Mouse (Mus musculus): ENCODE results near the gene Mitf.

Mitf gene

DNA sequence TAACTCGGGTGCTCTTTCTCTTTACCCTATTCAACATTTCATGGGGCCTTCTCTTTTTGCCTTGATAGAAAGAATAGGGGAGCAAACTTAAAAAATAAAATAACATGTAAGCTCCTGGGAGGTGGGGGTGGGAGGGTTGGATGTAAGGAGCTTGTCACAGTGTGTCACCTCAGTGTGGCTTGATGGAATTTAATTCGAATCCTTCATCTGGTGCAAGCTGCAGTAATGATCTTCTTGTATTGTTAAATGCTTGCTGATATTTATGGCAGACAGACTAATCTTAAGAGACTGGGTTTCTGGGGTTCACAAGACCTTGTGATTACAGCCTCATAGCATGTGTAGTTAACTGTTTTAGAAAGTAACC lies 144.0 kb downstream of the Mitf start:
- DNase-seq, result no peak

DNA sequence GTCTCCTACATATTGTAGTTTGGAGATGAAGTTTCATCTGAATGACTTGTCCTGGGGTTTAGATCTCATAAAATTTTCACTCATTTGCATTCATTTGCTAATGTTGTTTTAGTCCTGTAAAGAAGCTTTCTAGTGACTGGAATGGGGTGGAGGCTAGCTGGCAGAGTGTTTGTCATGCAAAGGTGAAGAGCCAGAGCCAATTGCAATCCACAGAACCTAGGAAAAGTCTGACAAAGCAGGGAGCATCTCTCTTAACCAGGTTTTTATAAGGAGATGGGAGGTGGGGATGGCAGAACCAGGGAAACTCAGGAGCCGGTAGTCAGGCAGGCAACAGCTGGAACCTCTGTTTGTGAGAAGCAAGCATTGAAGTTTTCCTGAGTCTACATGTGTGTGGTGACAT lies 144.9 kb downstream of the Mitf start:
- DNase-seq, result no peak

GRCm38 (mm10) chr6:97952845-97953244 lies 146.0 kb downstream of the Mitf start:
- no peak for DNase-seq

DNA sequence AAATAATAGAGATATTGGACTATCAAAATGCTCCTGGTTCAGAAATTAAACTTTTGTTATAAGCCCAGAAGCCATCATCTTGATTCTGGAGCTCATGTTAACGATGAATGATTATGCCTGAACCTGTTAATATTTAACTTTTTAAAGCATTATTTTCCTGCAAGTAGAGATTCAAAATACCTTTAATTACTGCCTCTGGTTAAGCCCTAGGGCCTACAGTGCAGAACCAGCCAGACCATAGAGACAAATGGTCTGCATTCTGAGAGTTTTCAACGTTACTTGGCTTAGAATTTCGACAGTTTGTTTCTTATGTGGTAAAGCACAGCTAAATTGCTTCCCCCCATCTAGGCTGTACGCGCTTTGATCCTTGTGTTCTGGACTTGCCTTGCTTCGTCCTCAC lies 149.3 kb downstream of the Mitf start:
- peak in 1 of 2 experiments; percentile 23 for DNase-seq

DNA sequence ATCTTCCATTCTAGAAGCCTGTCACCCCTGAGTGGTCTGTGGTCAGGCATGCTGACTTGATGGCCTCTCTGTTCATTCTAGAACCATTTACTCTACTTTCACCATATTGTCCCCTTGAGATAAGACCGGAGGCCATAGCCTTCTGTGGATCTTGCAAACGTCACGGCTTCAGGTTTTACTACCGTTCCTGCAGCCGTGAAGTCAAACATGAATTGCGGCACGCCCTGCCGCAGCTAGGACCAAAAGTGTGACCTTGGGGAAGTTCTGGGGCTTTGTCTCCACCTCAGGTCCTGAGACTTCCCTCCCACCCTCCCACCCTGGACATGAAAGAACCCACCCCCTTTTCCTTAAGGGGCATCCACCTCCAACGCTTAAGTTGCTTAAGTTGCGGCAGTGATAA lies 149.8 kb downstream of the Mitf start:
- no peak for DNase-seq

DNA sequence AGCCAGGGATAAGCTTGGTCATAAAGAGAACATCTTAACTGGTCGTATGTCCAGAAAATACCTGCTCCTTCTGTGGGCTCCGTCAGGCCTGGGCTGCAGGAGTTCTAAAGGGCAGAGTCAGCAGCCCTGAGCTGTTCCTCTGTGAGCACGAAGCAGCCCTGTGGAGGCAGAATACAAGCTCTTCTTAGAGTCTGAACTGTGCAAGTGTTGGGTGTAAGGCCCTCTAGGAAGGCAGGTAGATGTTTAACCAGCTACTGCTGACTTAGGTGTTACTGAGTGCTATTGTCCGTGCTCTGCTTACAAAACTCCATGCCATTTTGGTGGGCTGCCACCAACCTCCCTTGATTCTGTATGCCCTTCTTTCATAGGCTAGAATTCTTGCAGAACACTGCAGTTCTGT lies 151.4 kb downstream of the Mitf start:
- peak; percentile 47 to 71 for DNase-seq

DNA sequence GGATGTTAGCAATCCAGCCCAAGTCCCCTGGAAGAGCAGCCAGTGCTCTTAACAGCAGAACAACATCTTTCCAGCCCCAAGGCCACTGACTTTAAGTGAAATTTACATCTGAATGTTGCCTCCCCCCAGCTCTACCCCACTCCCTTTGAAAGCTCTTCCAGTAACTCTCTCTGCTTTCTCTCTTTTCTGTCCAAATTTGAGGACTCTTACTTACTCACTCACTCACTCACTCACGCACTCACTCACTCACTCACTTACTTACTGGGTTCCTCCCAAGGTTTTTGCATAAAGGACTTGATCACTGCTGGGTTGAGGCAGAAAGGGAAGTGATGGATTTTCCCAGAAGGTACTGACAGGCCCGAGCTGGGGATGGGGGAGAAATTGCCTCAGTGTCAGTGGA lies 154.9 kb downstream of the Mitf start:
- no peak for DNase-seq

DNA sequence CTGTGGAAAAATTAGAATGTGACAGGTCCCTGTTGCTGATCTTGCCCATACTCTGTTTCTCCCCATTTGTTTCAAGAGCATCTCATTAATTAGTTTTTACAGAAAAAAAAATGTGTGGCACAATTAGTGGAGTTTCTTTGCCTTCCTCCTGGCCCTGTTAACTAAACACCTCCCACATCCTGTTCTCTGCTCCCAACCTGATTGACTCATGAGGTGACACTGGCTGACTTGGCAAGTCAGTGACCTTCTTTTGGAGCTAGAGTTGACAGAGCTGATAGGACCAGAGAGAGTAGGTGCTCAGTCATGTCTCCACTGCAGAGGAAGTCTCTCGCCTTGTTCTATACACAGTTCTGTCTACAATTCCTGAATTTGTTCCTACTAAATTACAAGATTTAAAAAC lies 155.5 kb downstream of the Mitf start:
- DNase-seq, result no peak

DNA sequence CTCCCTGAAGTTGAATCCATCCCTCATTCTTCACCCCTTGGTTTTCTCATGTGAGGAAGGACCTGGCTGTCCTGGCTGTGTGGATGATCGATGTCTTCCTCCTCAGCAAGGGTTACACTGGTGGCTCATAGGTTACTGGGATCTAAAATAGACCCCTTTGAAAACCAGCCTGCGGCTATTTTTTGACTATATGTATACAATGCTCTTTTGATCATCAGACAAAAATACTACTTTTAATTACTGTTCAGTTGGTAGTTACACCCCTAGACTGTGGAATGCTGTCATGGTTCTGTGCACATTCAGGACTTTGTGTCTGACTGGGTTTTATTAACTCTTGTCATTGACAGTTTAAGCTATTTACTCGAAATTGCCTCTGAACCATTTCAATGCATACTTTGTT lies 157.9 kb downstream of the Mitf start:
- peak in 1 of 2 experiments; percentile 19 for DNase-seq

DNA sequence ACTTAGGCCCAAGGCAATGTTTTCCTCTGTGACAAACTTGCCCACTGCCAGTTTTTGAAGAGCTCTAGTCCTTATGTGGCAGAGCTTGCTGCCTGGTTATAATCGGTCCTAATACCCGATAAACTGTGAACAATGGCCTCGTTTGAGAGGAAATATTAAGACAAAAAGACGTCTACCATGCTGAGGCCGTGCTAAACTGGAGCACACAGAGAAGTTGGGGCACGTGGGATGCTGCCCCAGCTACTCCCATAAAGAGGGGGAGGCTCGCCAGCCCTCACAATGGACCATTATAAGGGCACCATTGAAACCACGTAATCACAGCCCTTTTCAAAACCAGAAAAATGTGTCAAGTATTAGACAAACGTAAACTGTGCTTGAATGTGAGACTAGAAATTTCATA lies 174.8 kb downstream of the Mitf start:
- DNase-seq, result no peak

GRCm38 (mm10) chr6:97985658-97986057 lies 178.8 kb downstream of the Mitf start:
- no peak for DNase-seq

DNA sequence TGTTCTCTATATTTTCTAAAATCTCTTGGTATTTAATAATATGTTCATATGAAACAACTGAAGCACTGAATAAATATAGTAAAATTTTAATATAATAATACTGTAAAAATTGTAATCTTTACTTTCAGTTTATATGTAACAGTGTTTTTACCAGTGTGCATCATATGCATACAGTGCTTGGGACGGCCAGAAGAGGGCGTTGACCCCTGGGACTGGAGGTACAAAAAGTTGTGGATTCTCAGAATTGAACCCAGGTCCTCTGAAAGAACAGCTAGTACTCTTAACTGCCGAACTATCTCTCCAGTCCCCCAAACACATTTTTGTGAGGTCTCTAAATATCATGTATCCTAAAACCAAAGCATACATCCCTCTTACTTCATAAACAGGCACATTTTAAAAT lies 179.6 kb downstream of the Mitf start:
- DNase-seq, result no peak

GRCm38 (mm10) chr6:97993507-97993906 lies 186.7 kb downstream of the Mitf start:
- no peak for DNase-seq

GRCm38 (mm10) chr6:97995606-97996307 lies 188.9 kb downstream of the Mitf start:
- DNase-seq, result peak in 1 of 2 experiments; percentile 5

DNA sequence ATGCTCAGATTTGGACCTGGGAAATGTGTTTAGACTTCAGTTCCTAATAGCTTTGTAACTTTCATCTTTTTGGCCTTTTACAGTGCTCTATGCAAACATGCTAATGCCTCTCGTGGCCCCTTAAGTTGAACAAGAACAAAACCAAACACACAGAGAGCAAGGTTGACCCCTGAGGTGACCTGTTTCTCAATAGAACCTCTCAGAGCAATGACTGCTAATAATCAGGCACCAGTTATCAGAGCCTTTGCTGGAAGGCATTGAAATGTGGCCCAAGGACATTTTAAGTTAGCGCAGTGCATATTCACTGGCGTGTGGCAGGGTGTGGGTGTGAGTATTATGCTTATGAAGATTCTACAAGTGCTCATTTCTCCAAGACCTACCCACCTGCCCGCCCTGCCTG lies 194.7 kb downstream of the Mitf start:
- DNase-seq, result peak in 1 of 2 experiments; percentile 8

- peak in 1 of 2 experiments; percentile 53 for DNase-seq
Measured at GRCm38 (mm10) chr6:98003114-98003513, 196.3 kb downstream of the Mitf start.

- DNase-seq, result peak; percentile 20 to 65
Measured at GRCm38 (mm10) chr6:98005566-98005965, 198.7 kb downstream of the Mitf start.

DNA sequence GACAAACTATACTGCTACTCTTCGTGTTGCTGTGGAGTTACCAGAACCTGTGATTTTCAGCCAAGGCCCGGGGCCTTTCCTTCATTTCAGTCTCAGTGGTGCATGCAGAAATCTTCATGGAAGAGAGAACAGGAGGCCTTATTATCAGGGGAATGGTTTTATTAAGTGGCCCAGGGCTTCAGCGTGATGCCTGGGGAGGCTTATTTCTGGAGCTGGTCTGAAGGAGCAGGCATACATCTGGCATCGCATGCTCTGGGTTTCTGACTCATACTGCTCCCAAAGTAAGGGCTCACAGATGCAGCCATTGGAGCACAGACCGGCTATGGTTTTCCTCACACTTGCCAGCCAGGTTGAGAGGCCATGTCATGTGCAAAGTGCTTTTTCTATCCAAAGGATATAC lies 208.2 kb downstream of the Mitf start:
- DNase-seq, result no peak

DNA sequence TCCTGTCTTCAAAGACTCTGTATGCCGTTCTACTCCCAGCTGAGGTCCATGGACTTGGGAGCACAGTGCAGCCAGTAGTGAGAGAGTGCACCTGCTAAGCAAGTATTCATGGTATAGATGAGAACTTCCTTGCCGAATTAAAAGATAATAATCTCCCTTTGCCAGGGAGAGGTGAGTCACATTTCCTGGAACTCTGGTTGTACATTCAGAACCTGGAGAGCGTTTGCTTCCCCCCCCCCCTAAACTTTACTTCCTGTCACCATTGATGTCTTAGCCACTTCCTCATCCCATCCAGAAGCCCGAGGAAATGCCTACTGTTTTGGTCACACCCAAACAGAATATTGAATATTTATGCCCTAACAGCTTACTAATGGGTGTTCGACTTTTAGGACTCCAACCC lies 209.0 kb downstream of the Mitf start:
- DNase-seq, result no peak

DNA sequence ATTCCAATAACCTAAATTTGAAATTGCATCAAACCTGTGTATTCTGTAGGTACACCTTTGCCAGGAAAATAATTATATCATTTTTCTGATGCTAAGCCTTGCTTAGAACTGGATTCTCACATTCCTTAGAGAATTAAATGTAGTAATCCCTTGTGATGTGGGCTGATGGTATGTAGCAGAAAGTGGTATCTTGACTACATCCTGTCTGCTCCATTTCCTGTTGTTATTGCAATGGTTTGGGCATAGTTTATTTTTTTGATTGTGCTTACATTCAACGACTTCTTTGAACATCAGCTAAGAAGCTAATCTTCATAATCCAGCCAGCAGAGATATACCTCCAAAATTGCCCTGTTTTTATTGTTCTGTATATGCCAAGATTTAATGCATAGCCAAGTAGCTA lies 217.0 kb downstream of the Mitf start:
- no peak for DNase-seq

DNA sequence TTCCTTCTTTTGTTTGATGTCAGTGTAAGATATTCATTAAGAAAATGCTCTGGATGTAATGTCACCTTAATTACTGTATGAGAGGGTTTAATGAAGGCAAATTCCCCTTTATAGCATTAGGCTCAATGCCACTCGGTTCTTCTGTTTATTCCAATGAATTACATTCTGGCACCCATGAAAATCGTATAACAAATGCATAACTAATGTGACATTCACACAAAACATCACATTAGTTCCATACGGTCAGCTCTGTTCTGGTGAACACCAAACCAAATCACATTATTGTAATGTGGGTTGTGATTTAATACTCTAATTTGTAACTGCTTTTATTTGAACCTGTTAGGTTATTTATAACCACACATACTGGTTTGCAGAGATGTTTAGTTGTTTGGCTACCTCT lies 231.7 kb downstream of the Mitf start:
- no peak for DNase-seq

DNA sequence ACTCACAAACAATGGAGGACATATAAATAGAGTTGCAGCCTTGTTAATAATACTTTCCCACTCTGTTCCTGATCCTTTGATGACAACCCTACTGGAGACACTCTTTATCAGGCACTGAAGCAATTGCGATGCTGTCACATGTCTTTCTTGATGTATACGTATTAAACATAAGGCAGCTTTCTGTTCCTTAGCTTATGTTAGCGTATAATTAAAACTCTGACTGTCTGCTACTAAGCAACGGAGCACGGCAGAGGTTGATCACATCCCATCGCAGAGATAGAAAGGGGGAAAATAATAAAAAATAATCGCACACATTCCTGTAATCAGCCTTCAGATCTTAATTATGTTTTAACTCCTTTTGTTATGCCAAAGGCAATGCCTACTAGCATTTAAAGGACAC lies 234.9 kb downstream of the Mitf start:
- no peak for DNase-seq

DNA sequence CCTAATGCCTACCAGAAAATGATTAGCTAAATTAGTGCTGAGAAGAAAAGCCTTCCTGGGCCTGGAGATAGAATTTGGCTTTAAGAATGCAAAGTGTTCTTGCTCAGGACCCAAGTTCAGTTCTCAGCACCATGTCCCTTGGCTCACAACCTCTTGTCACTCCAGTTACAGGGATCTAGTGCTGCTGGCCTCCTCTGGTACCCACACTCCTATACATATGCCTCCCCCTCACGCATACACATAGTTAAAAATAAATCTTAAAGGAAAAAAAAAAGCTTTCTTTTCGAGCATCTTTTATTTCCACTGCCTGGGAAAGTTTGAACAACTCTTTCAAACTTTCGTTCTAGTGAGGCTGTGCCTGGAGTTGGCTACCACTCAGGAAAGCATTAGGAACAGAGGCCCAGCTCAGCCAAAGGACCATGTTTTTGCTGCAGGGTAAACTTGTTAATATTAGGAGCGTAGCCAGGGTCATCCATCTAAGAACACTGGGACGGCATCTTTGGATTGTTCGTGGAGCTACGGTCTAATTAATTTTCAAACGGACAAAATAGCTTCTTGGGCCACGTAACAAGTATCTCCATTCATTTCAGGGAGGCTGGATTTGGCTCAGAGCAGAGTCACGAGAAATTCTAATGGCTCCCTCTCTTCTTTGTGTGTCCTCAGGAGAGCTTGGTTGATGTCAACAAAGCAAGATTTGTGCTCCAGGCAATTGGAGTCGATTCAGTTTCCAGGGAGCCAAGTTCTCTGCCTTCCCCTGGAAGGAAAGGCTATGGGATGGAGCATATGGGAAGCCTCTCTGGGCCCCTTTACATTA lies 239.7 kb downstream of the Mitf start:
- no peak for DNase-seq

DNA sequence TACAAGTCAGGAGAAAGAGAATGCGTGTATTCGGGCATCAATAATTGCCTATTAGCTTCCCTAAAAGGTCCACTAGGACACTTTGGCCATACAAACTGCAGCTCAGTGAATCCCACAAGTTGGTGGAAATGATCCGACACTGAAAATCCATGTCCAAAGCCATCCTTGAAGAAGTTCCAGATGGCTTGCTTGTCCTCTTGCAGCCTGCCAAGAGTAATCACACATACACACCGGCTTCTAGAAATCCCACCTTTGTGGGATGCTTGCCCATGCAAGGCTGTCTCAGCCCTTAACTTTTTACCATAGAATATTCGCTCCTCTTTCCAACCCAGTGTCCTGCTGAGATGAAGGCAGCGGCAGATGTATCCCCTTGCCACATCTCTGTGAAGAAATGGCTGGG lies 240.9 kb downstream of the Mitf start:
- DNase-seq, result no peak
